Mouse (Mus musculus) neural tube, embryonic 14.5 days (tissue): ENCODE data around the gene C130074G19Rik. TPM values are rescaled to one million over a fixed set of nuclear protein-coding genes. Genes with fewer than 3 reads are reported as not detected.
A peak's percentile ranks its signal among the peaks of the same experiment; 100 is the strongest.

Experiments used
- ATAC-seq: fragments of 200-750 bp; cut with Nextera tagmentation; 2 replicates; pipeline ENCODE4 v1.8.0; 2017; ENCODE audit warnings: low read depth, mild to moderate bottlenecking, moderate TSS enrichment, moderate library complexity
- H3K27ac ChIP-seq: fragments of 300-500 bp; sonication (generic); 2 replicates; pipeline ENCODE4 v1.5.1; 2014; ENCODE audit warnings: low read depth, mild to moderate bottlenecking, control low read depth, low read length, moderate library complexity, mixed read lengths
- H3K27me3 ChIP-seq: fragments of 300-500 bp; sonication (generic); 2 replicates; pipeline ENCODE4 v1.6.1; 2014; ENCODE audit warnings: low read length; ENCODE audit not compliant: control insufficient read depth, insufficient read depth
- H3K36me3 ChIP-seq: fragments of 300-500 bp; sonication (generic); 2 replicates; pipeline ENCODE4 v1.6.1; 2014; ENCODE audit warnings: low read length, mixed read lengths; ENCODE audit not compliant: control insufficient read depth, insufficient read depth
- H3K4me1 ChIP-seq: fragments of 300-500 bp; sonication (generic); 2 replicates; pipeline ENCODE4 v1.6.1; 2014; ENCODE audit warnings: low read length; ENCODE audit not compliant: control insufficient read depth, insufficient read depth
- H3K4me2 ChIP-seq: fragments of 300-500 bp; sonication (generic); 2 replicates; pipeline ENCODE4 v1.6.1; 2014; ENCODE audit warnings: mild to moderate bottlenecking, low read depth, low read length, control low read depth
- H3K4me3 ChIP-seq: fragments of 300-500 bp; sonication (generic); 2 replicates; pipeline ENCODE4 v1.5.1; 2014; ENCODE audit warnings: low read depth, low read length, control low read depth, mixed read lengths
- H3K9ac ChIP-seq: fragments of 300-500 bp; sonication (generic); replicated peaks from 2 replicates; pipeline ENCODE4 v1.6.1; 2014; ENCODE audit warnings: low read depth, mild to moderate bottlenecking, control low read depth, low read length, mixed read lengths
- H3K9me3 ChIP-seq: fragments of 300-500 bp; sonication (generic); 2 replicates; pipeline ENCODE4 v1.6.1; 2016; ENCODE audit warnings: low read length; ENCODE audit not compliant: control insufficient read depth
- WGBS: fragments of 180-500 bp; shearing (Covaris S2); extraction: QIAGEN DNeasy Blood & Tissue Kit; methylation state at CpG from one replicate; pipeline ENCODE4 v1.1.7; 2014; 5-methylcytosine and 5-hydroxymethylcytosine counted together
- polyA plus RNA-seq: library from polyadenylated mRNA; unstranded; fragments of >200 nt; fragmentation: Nextera tagmentation; extraction: Ambion mirVana; gene quantifications from 2 replicates; pipeline ENCODE4 v1.2.1, GENCODE M21; 2014

The C130074G19Rik gene
- polyA plus RNA-seq, 1 experiment from 2014 or later, result 0.48 TPM

GRCm38 (mm10) chr1:184908558-184908957 lies 25.5 kb upstream of the C130074G19Rik start:
- Histone ChIP-seq H3K4me1 (peaks cover 10% of the 10 kb centered on the region; the same call in 1 of the 2 replicates), H3K27ac (no peak overlapping the region), H3K4me3 (no peak overlapping the region), H3K9me3 (no peaks in the 10 kb centered on the region), H3K36me3 (peaks cover 33% of the 10 kb centered on the region), H3K4me2 (no peak overlapping the region), H3K27me3 (no peaks in the 10 kb centered on the region), H3K9ac (no peak overlapping the region)
- no peak for ATAC-seq
- WGBS, result 55% methylated on average over 9 of the region's 9 CpGs

GRCm38 (mm10) chr1:184905904-184906745 lies 23.1 kb upstream of the C130074G19Rik start:
- Histone ChIP-seq H3K9ac (no peak overlapping the region), H3K4me1 (peaks cover 10% of the 10 kb centered on the region; the same call in 1 of the 2 replicates), H3K4me3 (no peak overlapping the region), H3K36me3 (peaks cover 25% of the 10 kb centered on the region), H3K27ac (peak overlapping the region; percentile 35; the same call in 1 of the 2 replicates), H3K27me3 (no peaks in the 10 kb centered on the region), H3K4me2 (no peak overlapping the region), H3K9me3 (no peaks in the 10 kb centered on the region)
- peak; percentile 57 for ATAC-seq
- WGBS, result 62% methylated on average over 12 of the region's 12 CpGs

DNA sequence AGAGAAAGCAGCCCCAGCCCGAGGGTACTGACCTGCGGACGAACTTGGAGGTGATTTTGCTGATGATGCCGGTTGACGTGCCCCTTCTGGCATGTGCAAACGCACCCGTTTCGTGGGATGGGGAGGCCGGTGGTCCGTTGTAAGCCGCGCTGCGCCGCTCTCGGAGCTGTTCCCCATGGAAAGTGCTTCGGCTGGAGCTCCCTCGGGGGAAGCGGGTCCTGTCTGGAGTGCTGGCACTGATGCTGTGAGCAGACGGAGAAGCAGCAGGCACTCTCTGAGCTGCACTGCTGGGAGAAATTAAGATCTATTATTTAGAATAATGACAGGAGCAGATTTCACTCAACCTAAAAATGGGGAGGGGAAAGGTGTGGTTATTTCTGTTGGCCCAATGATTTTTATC lies 22.4 kb upstream of the C130074G19Rik start:
- WGBS, result 45% methylated on average over 19 of the region's 19 CpGs
- no peaks in the 10 kb centered on the region for H3K27me3 ChIP-seq
- H3K4me1 ChIP-seq, result peaks cover 10% of the 10 kb centered on the region; the same call in 1 of the 2 replicates
- H3K9me3 ChIP-seq, result no peaks in the 10 kb centered on the region
- no peak overlapping the region for H3K9ac ChIP-seq
- H3K4me3 ChIP-seq, result no peak overlapping the region
- peaks cover 25% of the 10 kb centered on the region for H3K36me3 ChIP-seq
- ATAC-seq, result peak; percentile 72
- H3K4me2 ChIP-seq, result no peak overlapping the region
- H3K27ac ChIP-seq, result no peak overlapping the region

DNA sequence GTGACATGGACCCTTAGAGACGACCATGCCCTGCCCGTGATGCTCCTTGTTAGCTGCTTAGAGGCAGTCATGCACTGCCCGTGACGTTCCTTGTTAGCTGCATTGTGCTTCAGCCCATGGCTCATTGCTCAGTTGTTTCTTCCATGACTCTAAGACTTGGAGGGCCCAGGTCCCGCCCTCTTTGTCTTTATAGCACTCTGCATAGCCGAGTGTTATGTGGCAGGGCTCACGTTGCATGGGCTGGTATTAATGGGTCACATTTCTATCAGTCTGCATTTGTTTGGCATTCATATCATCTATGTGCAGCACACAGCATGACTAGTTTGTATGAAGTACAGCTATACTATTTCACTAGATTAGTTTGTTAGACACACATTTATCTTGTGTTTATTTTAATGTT lies 20.7 kb upstream of the C130074G19Rik start:
- H3K27ac ChIP-seq, result no peak overlapping the region
- 36% methylated on average over 7 of the region's 7 CpGs for WGBS
- no peaks in the 10 kb centered on the region for H3K9me3 ChIP-seq
- H3K9ac ChIP-seq, result no peak overlapping the region
- H3K36me3 ChIP-seq, result peaks cover 25% of the 10 kb centered on the region
- no peak overlapping the region for H3K4me2 ChIP-seq
- H3K4me3 ChIP-seq, result no peak overlapping the region
- H3K27me3 ChIP-seq, result no peaks in the 10 kb centered on the region
- H3K4me1 ChIP-seq, result peaks cover 10% of the 10 kb centered on the region; the same call in 1 of the 2 replicates
- ATAC-seq, result no peak

GRCm38 (mm10) chr1:184902886-184903285 lies 19.9 kb upstream of the C130074G19Rik start:
- Histone ChIP-seq H3K4me1 (peaks cover 10% of the 10 kb centered on the region; the same call in 1 of the 2 replicates), H3K27ac (no peak overlapping the region), H3K4me3 (no peak overlapping the region), H3K9ac (no peak overlapping the region), H3K4me2 (no peak overlapping the region), H3K27me3 (no peaks in the 10 kb centered on the region), H3K36me3 (peaks cover 19% of the 10 kb centered on the region), H3K9me3 (no peaks in the 10 kb centered on the region)
- 70% methylated on average over 7 of the region's 7 CpGs for WGBS
- ATAC-seq, result no peak

DNA sequence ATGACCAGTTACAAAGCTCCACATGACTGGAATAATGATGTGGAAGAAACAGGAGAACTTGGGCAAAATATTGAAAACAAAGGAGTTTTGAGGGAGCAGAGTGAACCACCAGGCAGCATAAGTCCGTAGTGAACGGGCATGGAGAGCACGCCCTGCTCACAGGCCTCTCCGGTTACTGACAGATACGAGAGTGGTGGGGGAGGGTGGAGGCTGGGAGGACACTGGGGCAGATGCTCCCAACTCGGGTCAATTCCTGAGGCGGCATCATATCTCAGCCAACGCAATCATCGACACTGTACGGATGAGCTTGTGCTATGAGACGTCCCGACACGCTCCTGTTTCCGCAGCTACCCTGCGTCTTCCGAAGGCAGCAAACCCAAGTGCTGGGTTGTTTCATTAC lies 14.3 kb upstream of the C130074G19Rik start:
- H3K4me1 ChIP-seq, result no peaks in the 10 kb centered on the region
- no peak overlapping the region for H3K27ac ChIP-seq
- no peaks in the 10 kb centered on the region for H3K27me3 ChIP-seq
- peaks cover 10% of the 10 kb centered on the region; the same call in 1 of the 2 replicates for H3K36me3 ChIP-seq
- ATAC-seq, result no peak
- no peak overlapping the region for H3K4me2 ChIP-seq
- no peak overlapping the region for H3K4me3 ChIP-seq
- H3K9ac ChIP-seq, result no peak overlapping the region
- WGBS, result 82% methylated on average over 16 of the region's 16 CpGs
- H3K9me3 ChIP-seq, result no peaks in the 10 kb centered on the region

- Histone ChIP-seq H3K4me2 (no peak overlapping the region), H3K4me1 (no peaks in the 10 kb centered on the region), H3K9me3 (no peaks in the 10 kb centered on the region), H3K9ac (no peak overlapping the region), H3K27me3 (no peaks in the 10 kb centered on the region), H3K4me3 (no peak overlapping the region), H3K27ac (no peak overlapping the region), H3K36me3 (peaks cover 2% of the 10 kb centered on the region; the same call in 1 of the 2 replicates)
- 76% methylated on average over 3 of the region's 3 CpGs for WGBS
- ATAC-seq, result no peak
Observed at GRCm38 (mm10) chr1:184891998-184892397, 9.0 kb upstream of the C130074G19Rik start.

GRCm38 (mm10) chr1:184889454-184889853 lies 6.4 kb upstream of the C130074G19Rik start:
- H3K4me2 ChIP-seq, result no peak overlapping the region
- no peak for ATAC-seq
- no peaks in the 10 kb centered on the region for H3K9me3 ChIP-seq
- H3K27ac ChIP-seq, result no peak overlapping the region
- H3K4me1 ChIP-seq, result no peaks in the 10 kb centered on the region
- no peak overlapping the region for H3K4me3 ChIP-seq
- no peaks in the 10 kb centered on the region for H3K36me3 ChIP-seq
- H3K27me3 ChIP-seq, result no peaks in the 10 kb centered on the region
- 89% methylated on average over 6 of the region's 6 CpGs for WGBS
- no peak overlapping the region for H3K9ac ChIP-seq

DNA sequence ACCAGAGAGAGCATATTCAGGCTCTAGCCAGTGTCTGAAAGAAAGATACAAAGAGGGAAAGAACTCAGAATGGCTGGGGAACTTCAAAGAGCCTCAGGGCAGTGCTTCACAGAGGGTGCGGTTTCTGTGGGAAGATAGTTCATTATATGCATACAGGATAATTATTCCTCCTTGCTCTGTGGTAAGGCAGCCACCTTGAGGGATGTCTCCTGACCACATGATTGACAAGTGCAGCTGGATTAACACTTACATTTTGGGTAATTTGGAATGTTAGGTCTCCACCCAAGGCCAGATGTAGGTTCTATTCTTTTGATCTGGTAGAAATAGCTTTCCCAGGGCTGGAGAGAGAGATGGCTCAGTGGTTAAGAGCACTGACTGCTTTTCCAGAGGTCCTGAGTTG lies 3.1 kb upstream of the C130074G19Rik start:
- Histone ChIP-seq H3K4me1 (0 out of 2 replicates have a peak, but pooled peaks cover 4% of the 10 kb centered on the region), H3K9ac (no peak overlapping the region), H3K36me3 (no peaks in the 10 kb centered on the region), H3K27me3 (peaks cover 14% of the 10 kb centered on the region), H3K9me3 (no peaks in the 10 kb centered on the region), H3K4me3 (no peak overlapping the region), H3K4me2 (no peak overlapping the region), H3K27ac (no peak overlapping the region)
- 73% methylated on average over 1 of the region's 1 CpGs for WGBS
- ATAC-seq, result no peak
